Mouse (Mus musculus) left cerebral cortex, adult 9 months (tissue): ENCODE data around the gene Pth1r.
A peak's percentile ranks its signal among the peaks of the same experiment; 100 is the strongest.

Experiments used
- DNase-seq, 2 experiments: peaks; one replicate each; pipeline ENCODE4 v3.0.0; 2022; ENCODE audit warnings: low spot score in 2 of 2

Pth1r gene

GRCm38 (mm10) chr9:110750404-110751187 lies 3.7 kb upstream of the Pth1r start:
- no peak for DNase-seq

- no peak for DNase-seq
These were observed 1.5 kb upstream of the Pth1r start for GRCm38 (mm10) chr9:110748451-110748850.

GRCm38 (mm10) chr9:110746238-110746637 lies 707 bp downstream of the Pth1r start:
- no peak for DNase-seq

- DNase-seq = no peak
These were observed 1.2 kb downstream of the Pth1r start for GRCm38 (mm10) chr9:110745752-110746151.

- DNase-seq = no peak
These were observed 3.3 kb downstream of the Pth1r start for GRCm38 (mm10) chr9:110743456-110744323.

- no peak for DNase-seq
These were observed 3.9 kb downstream of the Pth1r start for GRCm38 (mm10) chr9:110742951-110743455.

- DNase-seq = no peak
These were observed 4.5 kb downstream of the Pth1r start for GRCm38 (mm10) chr9:110742295-110742950.

GRCm38 (mm10) chr9:110741711-110742294 lies 5.1 kb downstream of the Pth1r start, which contains the start of gene Myl3:
Gene Myl3 (plus strand): TSS chr9:110741861.
- no peak for DNase-seq

- DNase-seq = no peak
These were observed 7.0 kb downstream of the Pth1r start for GRCm38 (mm10) chr9:110739961-110740360.

- no peak for DNase-seq
These were observed 8.9 kb downstream of the Pth1r start for GRCm38 (mm10) chr9:110738054-110738453.

- DNase-seq = no peak
These were observed 10.6 kb downstream of the Pth1r start for GRCm38 (mm10) chr9:110736362-110736761.

- no peak for DNase-seq
These were observed 12.8 kb downstream of the Pth1r start for GRCm38 (mm10) chr9:110734154-110734553.

- DNase-seq = no peak
These were observed 13.8 kb downstream of the Pth1r start for GRCm38 (mm10) chr9:110733102-110733501.

GRCm38 (mm10) chr9:110732623-110733022 lies 14.3 kb downstream of the Pth1r start:
- DNase-seq = peak in 1 of 2 experiments; percentile 37

- no peak for DNase-seq
These were observed 15.1 kb downstream of the Pth1r start for GRCm38 (mm10) chr9:110731859-110732258.

- DNase-seq = no peak
These were observed 17.1 kb downstream of the Pth1r start for GRCm38 (mm10) chr9:110729841-110730240.

- no peak for DNase-seq
These were observed 20.1 kb downstream of the Pth1r start for GRCm38 (mm10) chr9:110726867-110727266.

GRCm38 (mm10) chr9:110725721-110726135 lies 21.2 kb downstream of the Pth1r start:
- peak in 1 of 2 experiments; percentile 51 for DNase-seq

GRCm38 (mm10) chr9:110722060-110722459 lies 24.9 kb downstream of the Pth1r start:
- DNase-seq = no peak

GRCm38 (mm10) chr9:110719977-110720376 lies 27.0 kb downstream of the Pth1r start:
- DNase-seq = no peak

- no peak for DNase-seq
These were observed 28.1 kb downstream of the Pth1r start for GRCm38 (mm10) chr9:110718810-110719209.
